Mouse (Mus musculus) layer of hippocampus, adult 9-11 months (tissue): ENCODE measurements around the gene Cux1.

Source experiments
- DNase-seq: peaks from one replicate; pipeline ENCODE4 v3.0.0; 2022

The Cux1 gene

GRCm38 (mm10) chr5:136362021-136362420, 205.3 kb downstream of the Cux1 start:
- DNase-seq = no peak

- DNase-seq = peak; percentile 30
Measured at GRCm38 (mm10) chr5:136357227-136357626, 210.1 kb downstream of the Cux1 start.

GRCm38 (mm10) chr5:136355583-136356126, 211.6 kb downstream of the Cux1 start:
- no peak for DNase-seq

GRCm38 (mm10) chr5:136354729-136355128, 212.6 kb downstream of the Cux1 start:
- DNase-seq = no peak

GRCm38 (mm10) chr5:136353114-136353513, 214.2 kb downstream of the Cux1 start:
- DNase-seq = no peak

GRCm38 (mm10) chr5:136343156-136343890, 224.0 kb downstream of the Cux1 start:
- DNase-seq = no peak

- DNase-seq = no peak
Measured at GRCm38 (mm10) chr5:136336798-136337527, 230.3 kb downstream of the Cux1 start.

GRCm38 (mm10) chr5:136335681-136336080, 231.6 kb downstream of the Cux1 start:
- DNase-seq = no peak

GRCm38 (mm10) chr5:136334780-136335179, 232.5 kb downstream of the Cux1 start:
- no peak for DNase-seq

GRCm38 (mm10) chr5:136334051-136334450, 233.2 kb downstream of the Cux1 start:
- no peak for DNase-seq

- DNase-seq = no peak
Measured at GRCm38 (mm10) chr5:136332786-136333462, 234.4 kb downstream of the Cux1 start.

- no peak for DNase-seq
Measured at GRCm38 (mm10) chr5:136327736-136328135, 239.6 kb downstream of the Cux1 start.

GRCm38 (mm10) chr5:136326626-136327025, 240.7 kb downstream of the Cux1 start:
- DNase-seq = no peak

- no peak for DNase-seq
Measured at GRCm38 (mm10) chr5:136324506-136324905, 242.8 kb downstream of the Cux1 start.

- no peak for DNase-seq
Measured at GRCm38 (mm10) chr5:136321378-136321777, 245.9 kb downstream of the Cux1 start.

- DNase-seq = no peak
Measured at GRCm38 (mm10) chr5:136312566-136312965, 254.7 kb downstream of the Cux1 start.

GRCm38 (mm10) chr5:136312166-136312565, 255.1 kb downstream of the Cux1 start:
- no peak for DNase-seq

GRCm38 (mm10) chr5:136306254-136306653, 261.0 kb downstream of the Cux1 start:
- DNase-seq = no peak

GRCm38 (mm10) chr5:136303409-136303983, 263.8 kb downstream of the Cux1 start:
- no peak for DNase-seq

- no peak for DNase-seq
Measured at GRCm38 (mm10) chr5:136300880-136301279, 266.4 kb downstream of the Cux1 start.

GRCm38 (mm10) chr5:136297691-136298090, 269.6 kb downstream of the Cux1 start:
- DNase-seq = no peak

- no peak for DNase-seq
Measured at GRCm38 (mm10) chr5:136296911-136297310, 270.4 kb downstream of the Cux1 start.

- DNase-seq = peak; percentile 45
Measured at GRCm38 (mm10) chr5:136292971-136293418, 274.3 kb downstream of the Cux1 start.
